In genomic region chr4:136228640-136229039, GRCm38 (mm10) we compare ENCODE assay signal across 13 mouse cellular contexts. TPM values are rescaled to one million over a fixed set of nuclear protein-coding genes. Genes with fewer than 3 reads are reported as not detected.
DNase-seq lines count a peak whose midpoint lies in the region; ATAC-seq lines count a peak whose summit lies in the region.
"Had no signal": no experiment of that assay in that cellular context is flagged by ENCODE, and none has a peak within 500 bp of the region (broad histone marks: within the 10 kb centered on the region; RNA-seq: fewer than 3 reads in every experiment).

No protein-coding gene starts in this region.

- H3K36me3 ChIP-seq in hindbrain, embryonic 10.5 days, result no peaks in the 10 kb centered on the region; the same call in 1 of the 2 replicates
- H3K36me3 ChIP-seq in hindbrain, embryonic 13.5 days, result no peaks in the 10 kb centered on the region

- no peak for DNase-seq in hindbrain, embryonic 10.5 days (ENCODE audit: low spot score)
- peak; percentile 60 for DNase-seq in 3T3-L1 (ENCODE audit: low read depth, low spot score)
- peak; percentile 35 for DNase-seq in ZHBTc4 (ENCODE audit: low read depth, low spot score)
- peak; percentile 45 for DNase-seq in lung, postnatal 25 days (ENCODE audit: low spot score)
- DNase-seq in frontal cortex, postnatal 14 days (ENCODE audit: low spot score in 2 of 2), result no peak
- no peak for DNase-seq in kidney, postnatal 10 days
- DNase-seq: heart, postnatal 14 days; retina, postnatal 1 day had no signal

- peaks cover 19% of the 10 kb centered on the region for H3K4me1 ChIP-seq in hindbrain, embryonic 10.5 days (replicated peaks)
- H3K4me1 ChIP-seq in hindbrain, embryonic 13.5 days (replicated peaks), result peaks cover 11% of the 10 kb centered on the region

- 77% methylated on average over 5 of the region's 5 CpGs for WGBS in hindbrain, embryonic 10.5 days
- WGBS in hindbrain, embryonic 13.5 days, result 83% methylated on average over 5 of the region's 5 CpGs

- H3K9ac ChIP-seq in hindbrain, embryonic 13.5 days, result no peak overlapping the region; the same call in 1 of the 2 replicates
- H3K9ac ChIP-seq: embryonic facial prominence, embryonic 12.5 days; midbrain, embryonic 12.5 days had no signal

- no peaks in the 10 kb centered on the region; the same call in 1 of the 2 replicates for H3K27me3 ChIP-seq in hindbrain, embryonic 10.5 days (ENCODE audit: insufficient read depth, poor library complexity, severe bottlenecking)
- H3K27me3 ChIP-seq in hindbrain, embryonic 13.5 days, result no peaks in the 10 kb centered on the region
- H3K27me3 ChIP-seq: embryonic facial prominence, embryonic 12.5 days; midbrain, embryonic 12.5 days had no signal

- H3K4me2 ChIP-seq in hindbrain, embryonic 13.5 days, result no peak overlapping the region
- H3K4me2 ChIP-seq: embryonic facial prominence, embryonic 12.5 days; midbrain, embryonic 12.5 days had no signal

- no peak overlapping the region for H3K4me3 ChIP-seq in hindbrain, embryonic 10.5 days
- H3K4me3 ChIP-seq in hindbrain, embryonic 13.5 days, result no peak overlapping the region
- H3K4me3 ChIP-seq: embryonic facial prominence, embryonic 12.5 days; midbrain, embryonic 12.5 days; myocyte had no signal

- no peaks in the 10 kb centered on the region for H3K9me3 ChIP-seq in hindbrain, embryonic 10.5 days
- H3K9me3 ChIP-seq in hindbrain, embryonic 13.5 days, result no peaks in the 10 kb centered on the region
- H3K9me3 ChIP-seq: embryonic facial prominence, embryonic 12.5 days; midbrain, embryonic 12.5 days had no signal

- no peak for ATAC-seq in hindbrain, embryonic 13.5 days (ENCODE audit: low FRiP score)
- ATAC-seq: activated CD4-positive, CD25-positive, alpha-beta regulatory T cell, adult 4 months had no signal

- peak overlapping the region; percentile 46; the same call in 1 of the 2 replicates for H3K27ac ChIP-seq in hindbrain, embryonic 10.5 days
- H3K27ac ChIP-seq in hindbrain, embryonic 13.5 days, result no peak overlapping the region
- H3K27ac ChIP-seq: embryonic facial prominence, embryonic 12.5 days; midbrain, embryonic 12.5 days had no signal

RNA-seq across cellular contexts. Expression of gene Tcea3, which starts 18.9 kb away (rescaled TPM):
- polyA plus RNA-seq in hindbrain, embryonic 10.5 days (2016; fragmentation: Nextera tagmentation; extraction: Ambion mirVana), result 1.3 and 2.2 TPM in 2 replicates
- 2.2 and 2.4 TPM in 2 replicates for polyA plus RNA-seq in hindbrain, embryonic 13.5 days (2015; fragmentation: Nextera tagmentation; extraction: Ambion mirVana)

RNA-seq across cellular contexts. Expression of gene Asap3, which starts 22.5 kb away (rescaled TPM):
- 5.2 and 6.5 TPM in 2 replicates for polyA plus RNA-seq in hindbrain, embryonic 10.5 days (2016; fragmentation: Nextera tagmentation; extraction: Ambion mirVana)
- polyA plus RNA-seq in hindbrain, embryonic 13.5 days (2015; fragmentation: Nextera tagmentation; extraction: Ambion mirVana), result 5.8 and 6.3 TPM in 2 replicates

RNA-seq across cellular contexts. Expression of gene Zfp46, which starts 55.8 kb away (rescaled TPM):
- polyA plus RNA-seq in hindbrain, embryonic 10.5 days (2016; fragmentation: Nextera tagmentation; extraction: Ambion mirVana), result 24.6 and 29.0 TPM in 2 replicates
- polyA plus RNA-seq in hindbrain, embryonic 13.5 days (2015; fragmentation: Nextera tagmentation; extraction: Ambion mirVana), result 41.3 and 44.5 TPM in 2 replicates

RNA-seq across cellular contexts. Expression of gene E2f2, which starts 56.4 kb away (rescaled TPM):
- 9.0 and 9.4 TPM in 2 replicates for polyA plus RNA-seq in hindbrain, embryonic 10.5 days (2016; fragmentation: Nextera tagmentation; extraction: Ambion mirVana)
- 2.7 and 3.2 TPM in 2 replicates for polyA plus RNA-seq in hindbrain, embryonic 13.5 days (2015; fragmentation: Nextera tagmentation; extraction: Ambion mirVana)

Comparison
In these comparisons a context has a peak if more than half of its experiments do, and no peak if none do; other contexts are left out.
1. DNase-seq: peak in 3T3-L1 (single experiment), ZHBTc4 (single experiment) and lung, postnatal 25 days (single experiment); none in hindbrain, embryonic 10.5 days (single experiment), frontal cortex, postnatal 14 days (0 of 2) and kidney, postnatal 10 days (single experiment).